Mouse (Mus musculus): ENCODE measurements at regions not wholly inside any gene's neighbourhood (a gene's known extent, or its start where the extent isn't known, plus 50 kb on each side); places are given as distances from the start of the nearest gene placed in this dataset.

- TF ChIP-seq JUND (conservative IDR thresholded peaks at IDR 0.05; ENCODE audit: low read depth, low read length) (no peak), CTCF (conservative IDR thresholded peaks at IDR 0.05 in 1 of 2, IDR thresholded peaks at IDR 0.05 in 1 of 2; ENCODE audit: low read depth in 2 of 2, low read length in 2 of 2) (no peak), BHLHE40 (IDR thresholded peaks at IDR 0.05; ENCODE audit: low read depth, low read length) (no peak), MYC (IDR thresholded peaks at IDR 0.05; ENCODE audit: low read depth, low read length) (no peak), EP300 (IDR thresholded peaks at IDR 0.05; ENCODE audit: low read length) (no peak), MEF2A (IDR thresholded peaks at IDR 0.05; ENCODE audit: borderline replicate concordance, low read depth, low read length) (no peak), SMC3 (IDR thresholded peaks at IDR 0.05; ENCODE audit: low read depth, low read length) (no peak), UBTF (IDR thresholded peaks at IDR 0.05; ENCODE audit: low read depth, low read length) (no peak), POLR2A (IDR thresholded peaks at IDR 0.05; ENCODE audit: low read depth, low read length) (no peak), MAZ (IDR thresholded peaks at IDR 0.05; ENCODE audit: low read depth, low read length) (no peak), TCF12 (IDR thresholded peaks at IDR 0.05; ENCODE audit: low read depth, low read length) (no peak), E2F4 (IDR thresholded peaks at IDR 0.05; ENCODE audit: insufficient replicate concordance, low read depth, low read length) (no peak)
Observed at GRCm38 (mm10) chr5:103301303-103301702, 90.2 kb upstream of the Mapk10 start.

All from CH12.LX (cell line).